Mouse (Mus musculus): Measurements from ENCODE around the gene Crot. TPM values are rescaled to one million over a fixed set of nuclear protein-coding genes. Genes with fewer than 3 reads are reported as not detected.
"Not testable (repeated sequence)": the region's sequence is repeated elsewhere in the genome, so short reads cannot be mapped to it uniquely, and the experiment has no call there.

The Crot gene
- polyA plus RNA-seq, 1 experiment, result 28.8 TPM

- TF ChIP-seq CTCF (IDR thresholded peaks at IDR 0.05; ENCODE audit: extremely low read depth, insufficient read depth, low read length), result no peak
- TF ChIP-seq POLR2A (IDR thresholded peaks at IDR 0.05; ENCODE audit: extremely low read depth, insufficient read depth, low read length), result no peak
- Histone ChIP-seq H3K4me3 (ENCODE audit: insufficient read depth, low read length) (no peak overlapping the region), H3K27ac (ENCODE audit: insufficient read depth, low read length) (no peak overlapping the region), H3K4me1 (ENCODE audit: control insufficient read depth, insufficient read depth, low read length) (no peaks in the 10 kb centered on the region)
These were observed 37.4 kb upstream of the Crot start for GRCm38 (mm10) chr5:9034535-9034934.

- Histone ChIP-seq H3K4me3 (ENCODE audit: insufficient read depth, low read length) (no peak overlapping the region), H3K4me1 (ENCODE audit: control insufficient read depth, insufficient read depth, low read length) (no peaks in the 10 kb centered on the region), H3K27ac (ENCODE audit: insufficient read depth, low read length) (no peak overlapping the region)
- no peak for TF ChIP-seq CTCF (IDR thresholded peaks at IDR 0.05; ENCODE audit: extremely low read depth, insufficient read depth, low read length)
- TF ChIP-seq POLR2A (IDR thresholded peaks at IDR 0.05; ENCODE audit: extremely low read depth, insufficient read depth, low read length), result no peak
These were observed 36.7 kb upstream of the Crot start for GRCm38 (mm10) chr5:9033843-9034242.

- H3K4me3 ChIP-seq (ENCODE audit: insufficient read depth, low read length), result no peak overlapping the region
- TF ChIP-seq POLR2A (IDR thresholded peaks at IDR 0.05; ENCODE audit: extremely low read depth, insufficient read depth, low read length) (no peak), CTCF (IDR thresholded peaks at IDR 0.05; ENCODE audit: extremely low read depth, insufficient read depth, low read length) (no peak)
- no peak overlapping the region for H3K27ac ChIP-seq (ENCODE audit: insufficient read depth, low read length)
- no peaks in the 10 kb centered on the region for H3K4me1 ChIP-seq (ENCODE audit: control insufficient read depth, insufficient read depth, low read length)
These were observed 35.5 kb upstream of the Crot start for GRCm38 (mm10) chr5:9032641-9033040.

- Histone ChIP-seq H3K4me1 (ENCODE audit: control insufficient read depth, insufficient read depth, low read length) (no peaks in the 10 kb centered on the region), H3K4me3 (ENCODE audit: insufficient read depth, low read length) (no peak overlapping the region), H3K27ac (ENCODE audit: insufficient read depth, low read length) (no peak overlapping the region)
- no peak for TF ChIP-seq POLR2A (IDR thresholded peaks at IDR 0.05; ENCODE audit: extremely low read depth, insufficient read depth, low read length)
- no peak for TF ChIP-seq CTCF (IDR thresholded peaks at IDR 0.05; ENCODE audit: extremely low read depth, insufficient read depth, low read length)
These were observed 35.0 kb upstream of the Crot start for GRCm38 (mm10) chr5:9032101-9032590.

- Histone ChIP-seq H3K4me1 (ENCODE audit: control insufficient read depth, insufficient read depth, low read length) (no peaks in the 10 kb centered on the region), H3K4me3 (ENCODE audit: insufficient read depth, low read length) (no peak overlapping the region), H3K27ac (ENCODE audit: insufficient read depth, low read length) (no peak overlapping the region)
- no peak for TF ChIP-seq POLR2A (IDR thresholded peaks at IDR 0.05; ENCODE audit: extremely low read depth, insufficient read depth, low read length)
- TF ChIP-seq CTCF (IDR thresholded peaks at IDR 0.05; ENCODE audit: extremely low read depth, insufficient read depth, low read length), result no peak
These were observed 31.2 kb upstream of the Crot start for GRCm38 (mm10) chr5:9028266-9028841.

GRCm38 (mm10) chr5:9015352-9015751 lies 18.2 kb upstream of the Crot start:
- Histone ChIP-seq H3K4me1 (ENCODE audit: control insufficient read depth, insufficient read depth, low read length) (no peaks in the 10 kb centered on the region), H3K27ac (ENCODE audit: insufficient read depth, low read length) (no peak overlapping the region), H3K4me3 (ENCODE audit: insufficient read depth, low read length) (no peak overlapping the region)
- no peak for TF ChIP-seq CTCF (IDR thresholded peaks at IDR 0.05; ENCODE audit: extremely low read depth, insufficient read depth, low read length)
- no peak for TF ChIP-seq POLR2A (IDR thresholded peaks at IDR 0.05; ENCODE audit: extremely low read depth, insufficient read depth, low read length)

GRCm38 (mm10) chr5:9014774-9015173 lies 17.6 kb upstream of the Crot start:
- Histone ChIP-seq H3K4me1 (ENCODE audit: control insufficient read depth, insufficient read depth, low read length) (no peaks in the 10 kb centered on the region), H3K4me3 (ENCODE audit: insufficient read depth, low read length) (no peak overlapping the region), H3K27ac (ENCODE audit: insufficient read depth, low read length) (no peak overlapping the region)
- TF ChIP-seq POLR2A (IDR thresholded peaks at IDR 0.05; ENCODE audit: extremely low read depth, insufficient read depth, low read length), result no peak
- TF ChIP-seq CTCF (IDR thresholded peaks at IDR 0.05; ENCODE audit: extremely low read depth, insufficient read depth, low read length), result no peak

- Histone ChIP-seq H3K27ac (ENCODE audit: insufficient read depth, low read length) (no peak overlapping the region), H3K4me1 (ENCODE audit: control insufficient read depth, insufficient read depth, low read length) (no peaks in the 10 kb centered on the region), H3K4me3 (ENCODE audit: insufficient read depth, low read length) (no peak overlapping the region)
- TF ChIP-seq POLR2A (IDR thresholded peaks at IDR 0.05; ENCODE audit: extremely low read depth, insufficient read depth, low read length) (no peak), CTCF (IDR thresholded peaks at IDR 0.05; ENCODE audit: extremely low read depth, insufficient read depth, low read length) (no peak)
These were observed 14.2 kb upstream of the Crot start for GRCm38 (mm10) chr5:9011374-9011773.

- H3K4me1 ChIP-seq (ENCODE audit: control insufficient read depth, insufficient read depth, low read length), result no peaks in the 10 kb centered on the region
- H3K27ac ChIP-seq (ENCODE audit: insufficient read depth, low read length), result no peak overlapping the region
- no peak for TF ChIP-seq POLR2A (IDR thresholded peaks at IDR 0.05; ENCODE audit: extremely low read depth, insufficient read depth, low read length)
- no peak for TF ChIP-seq CTCF (IDR thresholded peaks at IDR 0.05; ENCODE audit: extremely low read depth, insufficient read depth, low read length)
- H3K4me3 ChIP-seq (ENCODE audit: insufficient read depth, low read length), result no peak overlapping the region
These were observed 13.0 kb upstream of the Crot start for GRCm38 (mm10) chr5:9010166-9010565.

GRCm38 (mm10) chr5:9006585-9006984 lies 9.5 kb upstream of the Crot start:
- not testable (repeated sequence) for H3K4me1 ChIP-seq (ENCODE audit: control insufficient read depth, insufficient read depth, low read length); H3K27ac ChIP-seq (ENCODE audit: insufficient read depth, low read length)

GRCm38 (mm10) chr5:9000006-9000405 lies 2.9 kb upstream of the Crot start:
- not testable (repeated sequence) for H3K4me3 ChIP-seq (ENCODE audit: insufficient read depth, low read length); H3K27ac ChIP-seq (ENCODE audit: insufficient read depth, low read length); H3K4me1 ChIP-seq (ENCODE audit: control insufficient read depth, insufficient read depth, low read length)

More at GRCm38 (mm10) chr5:9006585-9006984, 9.5 kb upstream of the Crot start:
- H3K4me3 ChIP-seq (ENCODE audit: insufficient read depth, low read length), result not testable (repeated sequence)

Measured in cortical plate, adult 2 months (tissue).